Mouse (Mus musculus) stomach, embryonic 16.5 days (tissue): ENCODE results near the gene Cdk18. TPM values are rescaled to one million over a fixed set of nuclear protein-coding genes. Genes with fewer than 3 reads are reported as not detected.

Experiments used
- ATAC-seq: fragments of 200-750 bp; cut with Nextera tagmentation; 2 replicates; pipeline ENCODE4 v1.8.0; 2017; ENCODE audit warnings: moderate number of reproducible peaks, moderate TSS enrichment; ENCODE audit not compliant: insufficient read depth, low FRiP score
- H3K27ac ChIP-seq: fragments of 300-500 bp; sonication (generic); 2 replicates; pipeline ENCODE4 v1.5.1; 2014; ENCODE audit warnings: low read length
- H3K27me3 ChIP-seq: fragments of 300-500 bp; sonication (generic); 2 replicates; pipeline ENCODE4 v1.6.1; 2014; ENCODE audit warnings: low read length, control low read depth, mixed read lengths; ENCODE audit not compliant: control insufficient read depth, insufficient read depth
- H3K36me3 ChIP-seq: fragments of 300-500 bp; sonication (generic); 2 replicates; pipeline ENCODE4 v1.6.1; 2014; ENCODE audit warnings: low read length; ENCODE audit not compliant: control insufficient read depth, insufficient read depth
- H3K4me1 ChIP-seq: fragments of 300-500 bp; sonication (generic); 2 replicates; pipeline ENCODE4 v1.6.1; 2014; ENCODE audit warnings: low read length, control low read depth, mixed read lengths; ENCODE audit not compliant: control insufficient read depth, insufficient read depth
- H3K4me2 ChIP-seq: fragments of 300-500 bp; sonication (generic); 2 replicates; pipeline ENCODE4 v1.6.1; 2014; ENCODE audit warnings: low read depth, low read length, mixed read lengths
- H3K4me3 ChIP-seq: fragments of 300-500 bp; sonication (generic); replicated peaks from 2 replicates; pipeline ENCODE4 v1.5.1; 2014; ENCODE audit warnings: mild to moderate bottlenecking, low read length
- H3K9ac ChIP-seq: fragments of 300-500 bp; sonication (generic); 2 replicates; pipeline ENCODE4 v1.6.1; 2014; ENCODE audit warnings: low read length
- H3K9me3 ChIP-seq: fragments of 300-500 bp; sonication (generic); replicated peaks from 2 replicates; pipeline ENCODE4 v1.6.1; 2016; ENCODE audit warnings: low read length, control low read depth; ENCODE audit not compliant: control insufficient read depth
- WGBS: fragments of 180-500 bp; shearing (Covaris S2); extraction: QIAGEN DNeasy Blood & Tissue Kit; methylation state at CpG from one replicate; pipeline ENCODE4 v1.1.7; 2014; 5-methylcytosine and 5-hydroxymethylcytosine counted together
- polyA plus RNA-seq: library from polyadenylated mRNA; unstranded; fragments of >200 nt; fragmentation: Nextera tagmentation; extraction: Ambion mirVana; gene quantifications from 2 replicates; pipeline ENCODE4 v1.2.1, GENCODE M21; 2015

Cdk18 gene
- polyA plus RNA-seq, 1 experiment from 2014 or later = 6.9 TPM

GRCm38 (mm10) chr1:132125803-132126405 is 13.6 kb downstream of the Cdk18 start:
- Histone ChIP-seq H3K4me2 (no peak overlapping the region), H3K9me3 (no peaks in the 10 kb centered on the region), H3K27me3 (no peaks in the 10 kb centered on the region), H3K36me3 (no peaks in the 10 kb centered on the region), H3K4me1 (peaks cover 12% of the 10 kb centered on the region; the same call in 1 of the 2 replicates), H3K9ac (no peak overlapping the region), H3K4me3 (no peak overlapping the region), H3K27ac (peak overlapping the region; percentile 40; the same call in 1 of the 2 replicates)
- WGBS = 61% methylated on average over 6 of the region's 6 CpGs
- peak; percentile 68 for ATAC-seq

GRCm38 (mm10) chr1:132125249-132125648 is 14.2 kb downstream of the Cdk18 start:
- H3K36me3 ChIP-seq = no peaks in the 10 kb centered on the region
- H3K4me3 ChIP-seq = no peak overlapping the region
- 37% methylated on average over 4 of the region's 4 CpGs for WGBS
- H3K4me2 ChIP-seq = no peak overlapping the region
- no peak overlapping the region for H3K9ac ChIP-seq
- no peaks in the 10 kb centered on the region for H3K27me3 ChIP-seq
- no peak for ATAC-seq
- peak overlapping the region; percentile 40; the same call in 1 of the 2 replicates for H3K27ac ChIP-seq
- H3K9me3 ChIP-seq = no peaks in the 10 kb centered on the region
- H3K4me1 ChIP-seq = peaks cover 12% of the 10 kb centered on the region; the same call in 1 of the 2 replicates

- Histone ChIP-seq H3K9ac (no peak overlapping the region), H3K4me1 (peaks cover 12% of the 10 kb centered on the region; the same call in 1 of the 2 replicates), H3K27ac (no peak overlapping the region), H3K36me3 (no peaks in the 10 kb centered on the region), H3K4me3 (no peak overlapping the region), H3K9me3 (no peaks in the 10 kb centered on the region), H3K27me3 (no peaks in the 10 kb centered on the region), H3K4me2 (no peak overlapping the region)
- WGBS = 69% methylated on average over 9 of the region's 9 CpGs
- ATAC-seq = no peak
These were observed 16.0 kb downstream of the Cdk18 start for GRCm38 (mm10) chr1:132123420-132124014.

- Histone ChIP-seq H3K9me3 (no peaks in the 10 kb centered on the region), H3K4me2 (no peak overlapping the region), H3K4me3 (no peak overlapping the region), H3K27ac (no peak overlapping the region), H3K36me3 (no peaks in the 10 kb centered on the region), H3K4me1 (peaks cover 7% of the 10 kb centered on the region; the same call in 1 of the 2 replicates), H3K9ac (no peak overlapping the region), H3K27me3 (no peaks in the 10 kb centered on the region)
- 77% methylated on average over 6 of the region's 6 CpGs for WGBS
- ATAC-seq = no peak
These were observed 17.6 kb downstream of the Cdk18 start for GRCm38 (mm10) chr1:132121895-132122294.

- Histone ChIP-seq H3K36me3 (no peaks in the 10 kb centered on the region), H3K9ac (no peak overlapping the region), H3K9me3 (no peaks in the 10 kb centered on the region), H3K4me1 (peaks cover 7% of the 10 kb centered on the region; the same call in 1 of the 2 replicates), H3K27me3 (no peaks in the 10 kb centered on the region), H3K4me2 (no peak overlapping the region), H3K4me3 (no peak overlapping the region), H3K27ac (no peak overlapping the region)
- no peak for ATAC-seq
- 28% methylated on average over 6 of the region's 6 CpGs for WGBS
These were observed 18.2 kb downstream of the Cdk18 start for GRCm38 (mm10) chr1:132121236-132121635.

GRCm38 (mm10) chr1:132116606-132117005 is 22.9 kb downstream of the Cdk18 start:
- no peak overlapping the region for H3K4me2 ChIP-seq
- no peaks in the 10 kb centered on the region for H3K27me3 ChIP-seq
- H3K4me3 ChIP-seq = no peak overlapping the region
- no peaks in the 10 kb centered on the region for H3K9me3 ChIP-seq
- no peaks in the 10 kb centered on the region for H3K36me3 ChIP-seq
- WGBS = 39% methylated on average over 18 of the region's 18 CpGs
- no peak overlapping the region for H3K9ac ChIP-seq
- no peaks in the 10 kb centered on the region for H3K4me1 ChIP-seq
- no peak for ATAC-seq
- no peak overlapping the region for H3K27ac ChIP-seq

GRCm38 (mm10) chr1:132113098-132113497 is 26.4 kb downstream of the Cdk18 start:
- H3K27me3 ChIP-seq = no peaks in the 10 kb centered on the region
- H3K9ac ChIP-seq = no peak overlapping the region
- H3K4me2 ChIP-seq = no peak overlapping the region
- H3K27ac ChIP-seq = no peak overlapping the region
- WGBS = 50% methylated on average over 3 of the region's 3 CpGs
- no peaks in the 10 kb centered on the region for H3K4me1 ChIP-seq
- no peak for ATAC-seq
- no peaks in the 10 kb centered on the region for H3K9me3 ChIP-seq
- no peak overlapping the region for H3K4me3 ChIP-seq
- H3K36me3 ChIP-seq = no peaks in the 10 kb centered on the region

- no peak for ATAC-seq
- H3K4me2 ChIP-seq = no peak overlapping the region
These were observed 27.1 kb downstream of the Cdk18 start for GRCm38 (mm10) chr1:132112426-132112825.

GRCm38 (mm10) chr1:132111411-132111810 is 28.1 kb downstream of the Cdk18 start:
- H3K4me3 ChIP-seq = no peak overlapping the region
- no peaks in the 10 kb centered on the region for H3K27me3 ChIP-seq
- no peaks in the 10 kb centered on the region for H3K4me1 ChIP-seq
- H3K9me3 ChIP-seq = no peaks in the 10 kb centered on the region
- 59% methylated on average over 1 of the region's 1 CpGs for WGBS
- no peak for ATAC-seq
- no peak overlapping the region for H3K9ac ChIP-seq
- H3K27ac ChIP-seq = no peak overlapping the region
- H3K36me3 ChIP-seq = no peaks in the 10 kb centered on the region
- no peak overlapping the region for H3K4me2 ChIP-seq

More at GRCm38 (mm10) chr1:132112426-132112825, 27.1 kb downstream of the Cdk18 start:
- H3K9me3 ChIP-seq = no peaks in the 10 kb centered on the region
- 72% methylated on average over 8 of the region's 8 CpGs for WGBS
- H3K27me3 ChIP-seq = no peaks in the 10 kb centered on the region
- no peak overlapping the region for H3K27ac ChIP-seq
- H3K4me3 ChIP-seq = no peak overlapping the region
- H3K36me3 ChIP-seq = no peaks in the 10 kb centered on the region
- no peaks in the 10 kb centered on the region for H3K4me1 ChIP-seq
- no peak overlapping the region for H3K9ac ChIP-seq
